Mouse (Mus musculus) heart, postnatal 0 days (tissue): ENCODE measurements around the gene Rapgef1.

Experiments used
- CTCF ChIP-seq: IDR thresholded peaks from 2 replicates; pipeline ENCODE4 v1.5.1; 2016; ENCODE audit warnings: antibody characterized with exemption, control low read depth, low read depth
- EP300 ChIP-seq: IDR thresholded peaks from 2 replicates; pipeline ENCODE4 v1.6.1; 2016; ENCODE audit warnings: antibody characterized with exemption, low read depth

- no peak for TF ChIP-seq EP300
- no peak for TF ChIP-seq CTCF
These were observed 82.7 kb downstream of the Rapgef1 start for GRCm38 (mm10) chr2:29702189-29702588.
